Mouse (Mus musculus): ENCODE measurements around the gene Gm49380.

Gm49380 gene

DNA sequence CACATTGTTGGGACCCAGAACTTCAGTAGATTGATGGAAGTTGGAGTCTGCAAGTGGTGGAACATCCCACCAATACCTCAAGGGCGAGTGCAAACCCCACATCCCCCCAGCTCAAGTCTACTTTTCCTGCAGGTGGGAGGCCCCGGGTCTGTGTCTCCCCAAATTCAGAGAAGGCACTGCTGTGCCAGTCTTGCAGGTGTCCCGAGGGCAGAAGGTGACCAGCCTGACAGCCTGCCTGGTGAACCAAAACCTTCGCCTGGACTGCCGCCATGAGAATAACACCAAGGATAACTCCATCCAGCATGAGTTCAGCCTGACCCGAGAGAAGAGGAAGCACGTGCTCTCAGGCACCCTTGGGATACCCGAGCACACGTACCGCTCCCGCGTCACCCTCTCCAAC lies 66.9 kb downstream of the Gm49380 start:
- no peak for DNase-seq (ENCODE audit: low spot score)

DNA sequence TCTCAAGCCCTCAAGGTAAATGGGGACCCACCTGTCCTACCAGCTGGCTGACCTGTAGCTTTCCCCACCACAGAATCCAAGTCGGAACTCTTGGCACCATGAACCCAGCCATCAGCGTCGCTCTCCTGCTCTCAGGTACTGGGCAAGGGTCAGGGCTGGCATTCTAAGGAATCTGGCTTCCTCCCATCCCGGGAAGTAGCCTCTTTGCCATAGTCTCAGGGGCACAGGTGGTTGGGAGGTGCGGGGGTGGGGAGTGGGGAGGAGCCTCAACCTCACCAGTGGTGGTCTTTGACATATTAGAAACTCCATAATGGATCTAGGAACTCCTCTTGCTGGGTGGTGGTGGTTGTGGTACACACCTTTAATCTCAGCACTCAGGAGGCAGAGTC lies 67.4 kb downstream of the Gm49380 start:
- DNase-seq (ENCODE audit: low spot score): no peak

DNA sequence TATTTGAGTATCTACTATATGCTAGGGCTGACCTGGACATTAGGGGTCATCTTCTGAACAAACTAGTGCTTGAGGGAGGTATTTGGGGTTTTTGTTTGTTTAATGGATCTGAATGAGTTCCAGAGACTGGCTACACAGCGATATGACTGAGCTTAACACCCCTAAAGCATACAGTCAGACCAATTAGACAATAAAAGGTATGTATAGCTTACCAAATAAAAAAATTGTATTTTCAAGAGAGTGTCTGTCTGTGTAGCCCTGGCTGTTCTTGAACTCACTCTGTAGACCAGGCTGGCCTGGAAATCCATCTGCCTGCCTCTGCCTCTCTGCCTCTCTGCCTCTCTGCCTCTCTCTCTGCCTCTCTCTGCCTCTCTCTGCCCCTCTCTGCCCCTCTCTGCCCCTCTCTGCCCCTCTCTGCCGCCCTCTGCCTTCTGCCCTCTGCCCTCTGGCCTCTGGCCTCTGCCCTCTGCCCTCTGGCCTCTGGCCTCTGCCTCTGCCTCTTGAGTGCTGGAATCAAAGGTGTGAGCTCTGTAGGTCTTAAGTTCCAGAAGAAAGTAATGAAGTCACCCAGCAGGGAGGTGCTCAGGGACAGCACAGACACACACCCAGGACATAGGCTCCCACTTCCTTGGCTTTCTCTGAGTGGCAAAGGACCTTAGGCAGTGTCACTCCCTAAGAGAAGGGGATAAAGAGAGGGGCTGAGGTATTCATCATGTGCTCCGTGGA lies 68.0 kb downstream of the Gm49380 start:
- no peak for DNase-seq (ENCODE audit: low spot score)

DNA sequence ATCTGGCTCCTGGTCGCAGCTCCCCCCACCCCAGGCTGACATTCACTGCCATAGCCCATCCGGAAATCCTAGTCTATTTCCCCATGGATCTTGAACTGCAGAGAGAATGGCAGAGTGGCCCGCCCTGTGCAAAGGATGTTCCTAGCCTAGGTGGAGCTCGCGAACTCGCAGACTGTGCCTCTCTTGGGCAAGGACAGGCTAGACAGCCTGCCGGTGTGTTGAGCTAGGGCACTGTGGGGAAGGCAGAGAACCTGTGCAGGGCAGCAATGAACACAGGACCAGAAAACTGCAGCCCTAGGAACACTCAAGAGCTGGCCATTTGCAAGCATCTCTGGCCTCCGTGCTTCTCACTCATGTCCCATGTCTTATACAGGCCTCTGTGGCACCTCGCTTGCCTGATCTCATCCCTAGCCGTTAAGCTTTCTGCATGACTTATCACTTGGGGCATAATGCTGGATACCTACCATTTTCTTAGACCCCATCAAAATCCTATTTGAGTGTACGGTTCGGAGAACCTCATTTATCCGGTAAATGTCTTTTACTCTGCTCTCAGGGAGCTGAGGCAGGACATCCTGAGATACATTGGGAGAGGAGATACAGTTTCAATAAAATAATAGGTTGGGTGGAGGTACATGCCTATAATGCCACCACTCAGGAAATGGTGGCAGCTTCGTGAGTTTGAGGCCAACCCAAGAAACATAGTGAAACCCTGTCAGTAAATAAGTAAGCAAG lies 68.7 kb downstream of the Gm49380 start:
- DNase-seq (ENCODE audit: low spot score): no peak

DNA sequence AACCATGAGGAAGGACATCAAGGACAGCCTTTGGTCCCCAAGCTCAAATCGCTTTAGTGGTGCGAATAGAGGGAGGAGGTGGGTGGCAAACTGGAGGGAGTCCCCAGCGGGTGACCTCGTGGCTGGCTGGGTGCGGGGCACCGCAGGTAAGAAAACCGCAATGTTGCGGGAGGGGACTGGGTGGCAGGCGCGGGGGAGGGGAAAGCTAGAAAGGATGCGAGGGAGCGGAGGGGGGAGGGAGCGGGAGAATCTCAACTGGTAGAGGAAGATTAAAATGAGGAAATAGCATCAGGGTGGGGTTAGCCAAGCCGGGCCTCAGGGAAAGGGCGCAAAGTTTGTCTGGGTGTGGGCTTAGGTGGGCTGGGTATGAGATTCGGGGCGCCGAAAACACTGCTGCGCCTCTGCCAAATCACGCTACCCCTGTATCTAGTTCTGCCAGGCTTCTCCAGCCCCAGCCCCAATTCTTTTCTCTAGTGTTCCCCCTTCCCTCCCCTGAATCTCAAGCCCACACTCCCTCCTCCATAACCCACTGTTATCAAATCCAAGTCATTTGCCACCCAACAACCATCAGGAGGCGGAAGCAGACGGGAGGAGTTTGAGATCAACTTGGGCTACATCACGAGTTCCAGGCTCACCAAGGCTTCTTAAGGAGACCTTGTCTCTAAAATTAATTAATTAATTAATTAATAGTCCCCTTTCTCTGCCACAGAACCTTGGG lies 69.4 kb downstream of the Gm49380 start:
- DNase-seq (ENCODE audit: low spot score): no peak

DNA sequence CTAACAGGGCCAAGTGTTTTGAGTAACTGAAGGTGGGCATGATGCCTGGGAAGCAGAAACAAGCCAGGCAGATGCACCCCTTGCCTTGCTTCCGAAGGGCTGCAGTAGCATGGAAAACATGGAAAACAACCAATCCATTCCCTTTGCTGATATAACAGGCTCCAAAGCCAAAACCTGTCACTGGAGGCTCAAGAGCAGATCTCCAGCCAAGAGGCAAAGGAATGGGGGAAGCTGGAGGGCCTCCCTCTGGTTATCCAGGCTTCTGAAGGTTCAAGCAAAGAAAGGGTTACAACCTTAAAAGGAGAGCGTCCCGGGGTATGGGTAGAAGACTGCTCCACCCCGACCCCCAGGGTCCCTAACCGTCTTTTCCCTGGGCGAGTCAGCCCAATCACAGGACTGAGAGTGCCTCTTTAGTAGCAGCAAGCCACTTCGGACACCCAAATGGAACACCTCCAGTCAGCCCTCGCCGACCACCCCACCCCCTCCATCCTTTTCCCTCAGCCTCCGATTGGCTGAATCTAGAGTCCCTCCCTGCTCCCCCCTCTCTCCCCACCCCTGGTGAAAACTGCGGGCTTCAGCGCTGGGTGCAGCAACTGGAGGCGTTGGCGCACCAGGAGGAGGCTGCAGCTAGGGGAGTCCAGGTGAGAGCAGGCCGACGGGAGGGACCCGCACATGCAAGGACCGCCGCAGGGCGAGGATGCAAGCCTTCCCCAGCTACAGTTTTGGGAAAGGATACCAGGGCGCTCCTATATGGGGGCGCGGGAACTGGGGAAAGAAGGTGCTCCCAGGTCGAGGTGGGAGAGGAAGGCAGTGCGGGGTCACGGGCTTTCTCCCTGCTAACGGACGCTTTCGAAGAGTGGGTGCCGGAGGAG lies 70.2 kb downstream of the Gm49380 start, which contains the start of gene Thy1:
Thy1 (plus strand) TSS at position 549 of the 872 bp plus-strand sequence.
- DNase-seq (ENCODE audit: low spot score): peak; percentile 28

DNA sequence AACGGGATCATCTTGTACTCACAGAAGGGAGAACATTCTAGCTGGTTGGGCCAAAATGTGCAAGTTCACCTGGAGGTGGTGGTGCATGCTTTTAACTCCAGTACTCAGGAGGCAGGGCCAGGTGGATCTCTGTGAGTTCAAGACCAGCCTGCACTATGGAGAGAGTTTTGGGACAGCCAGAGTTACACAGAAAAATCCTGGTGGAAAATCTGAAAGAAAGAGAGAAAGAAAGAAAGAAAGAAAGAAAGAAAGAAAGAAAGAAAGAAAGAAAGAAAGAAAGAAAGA lies 71.0 kb downstream of the Gm49380 start:
- no peak for DNase-seq (ENCODE audit: low spot score)

DNA sequence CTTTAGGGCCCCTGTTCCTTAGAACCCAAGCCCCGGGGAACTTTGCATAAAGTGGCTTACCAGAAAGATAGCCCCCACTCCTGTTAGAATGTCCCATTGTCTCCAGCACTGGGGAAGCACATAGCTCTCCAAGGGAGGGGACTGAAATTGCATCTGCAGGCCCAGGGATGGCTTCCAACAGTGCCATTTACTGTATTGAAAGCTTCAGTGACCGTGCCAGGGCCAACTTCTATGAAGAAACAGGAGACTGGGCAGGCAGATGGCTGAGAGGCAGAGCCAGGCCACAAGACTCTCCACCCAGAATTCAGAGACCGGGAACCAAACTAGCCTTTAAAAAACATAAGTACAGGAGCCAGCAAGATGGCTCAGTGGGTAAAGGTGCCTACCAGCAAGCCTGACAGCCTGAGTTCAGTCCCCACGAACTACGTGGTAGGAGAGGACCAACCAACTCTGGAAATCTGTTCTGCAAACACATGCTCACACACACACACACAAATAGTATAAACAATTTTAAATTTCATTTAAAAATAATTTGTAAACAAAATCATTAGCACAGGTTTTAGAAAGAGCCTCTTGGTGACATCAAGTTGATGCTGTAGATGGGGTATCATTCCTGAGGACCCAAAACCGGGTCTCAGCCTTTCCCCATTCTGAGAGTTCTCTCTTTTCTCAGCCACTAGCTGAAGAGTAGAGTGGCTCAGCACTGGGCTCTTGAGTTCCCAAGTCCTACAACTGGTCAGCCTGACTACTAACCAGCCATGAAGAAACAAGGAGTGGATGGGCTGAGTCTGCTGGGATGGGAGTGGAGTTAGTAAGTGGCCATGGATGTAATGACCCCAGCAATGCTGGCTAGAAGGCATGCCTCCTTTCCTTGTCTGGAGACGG lies 71.5 kb downstream of the Gm49380 start:
- DNase-seq (ENCODE audit: low spot score): peak; percentile 81

DNA sequence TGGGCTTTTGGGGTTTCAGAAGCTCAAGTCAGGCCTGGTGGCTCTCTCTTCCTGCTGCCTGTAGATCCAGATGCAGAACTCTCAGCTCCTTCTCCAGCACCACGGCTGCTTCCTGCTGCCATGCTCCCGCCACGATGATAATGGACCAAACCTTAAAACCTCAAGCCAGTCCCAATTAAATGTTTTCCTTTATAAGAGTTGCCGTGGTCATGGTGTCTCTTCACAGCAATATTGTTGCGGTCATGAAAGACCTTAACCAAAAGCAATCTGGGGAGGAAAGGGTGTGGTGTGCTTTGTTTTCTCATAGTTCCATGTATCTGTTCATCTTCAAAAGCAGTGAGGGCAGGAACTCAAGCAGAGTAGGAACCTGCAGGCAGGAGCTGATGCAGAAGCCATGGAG lies 76.2 kb downstream of the Gm49380 start:
- DNase-seq (ENCODE audit: low spot score): no peak

DNA sequence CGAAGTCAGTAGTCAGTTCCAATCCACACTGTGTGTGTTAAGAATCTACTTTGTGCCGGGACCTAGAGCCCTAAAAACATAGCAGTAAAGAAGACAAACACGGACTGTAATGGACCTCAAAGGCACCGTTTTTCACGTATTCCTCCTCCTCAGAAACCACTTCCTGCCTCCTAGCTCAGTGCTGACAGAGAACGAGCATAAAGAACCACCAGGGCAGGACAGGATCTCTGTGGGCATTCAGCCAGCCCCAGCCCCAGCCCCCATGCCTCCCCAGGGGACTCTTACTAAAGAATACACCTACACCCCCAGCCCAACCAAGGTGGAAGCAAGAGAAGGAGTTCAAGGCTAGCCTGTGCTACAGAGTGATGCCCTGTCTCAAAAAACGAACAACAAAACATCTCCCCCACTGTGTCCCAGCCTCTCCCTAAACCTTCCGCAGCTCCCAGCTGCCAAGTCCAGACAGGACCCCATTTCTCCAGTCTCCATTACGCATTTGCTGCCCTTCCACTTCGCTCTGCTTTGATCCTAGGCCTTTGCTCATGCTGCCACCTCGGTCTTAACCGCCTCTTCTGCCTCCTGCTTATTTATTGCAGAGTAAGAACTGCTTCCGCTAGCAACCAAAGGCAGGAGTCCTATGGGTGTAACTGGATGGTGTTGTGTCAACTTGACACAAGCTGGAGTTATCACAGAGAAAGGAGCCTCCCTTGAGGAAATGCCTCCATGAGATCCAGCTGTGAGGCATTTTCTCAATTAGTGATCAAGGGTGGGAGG lies 79.2 kb downstream of the Gm49380 start:
- DNase-seq (ENCODE audit: low spot score): no peak

DNA sequence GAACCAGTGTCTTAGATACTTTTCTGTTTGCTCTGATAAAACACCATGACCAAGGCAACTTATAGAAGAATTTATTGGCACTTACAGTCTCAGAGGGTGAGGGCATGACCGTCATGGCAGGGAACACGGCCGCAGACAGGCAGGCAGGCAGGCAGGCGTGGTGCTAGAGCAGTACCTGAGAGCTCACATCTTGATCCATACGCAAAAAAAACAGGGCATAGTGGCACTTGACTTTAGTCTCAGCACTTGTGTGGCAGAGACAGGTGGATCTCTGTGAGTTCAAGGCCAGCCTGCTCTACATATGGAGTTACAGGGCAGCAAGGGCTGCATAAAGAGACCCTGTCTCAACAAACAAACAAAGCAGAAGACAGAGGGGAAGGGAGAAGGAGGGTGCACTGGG lies 80.0 kb downstream of the Gm49380 start:
- no peak for DNase-seq (ENCODE audit: low spot score)

DNA sequence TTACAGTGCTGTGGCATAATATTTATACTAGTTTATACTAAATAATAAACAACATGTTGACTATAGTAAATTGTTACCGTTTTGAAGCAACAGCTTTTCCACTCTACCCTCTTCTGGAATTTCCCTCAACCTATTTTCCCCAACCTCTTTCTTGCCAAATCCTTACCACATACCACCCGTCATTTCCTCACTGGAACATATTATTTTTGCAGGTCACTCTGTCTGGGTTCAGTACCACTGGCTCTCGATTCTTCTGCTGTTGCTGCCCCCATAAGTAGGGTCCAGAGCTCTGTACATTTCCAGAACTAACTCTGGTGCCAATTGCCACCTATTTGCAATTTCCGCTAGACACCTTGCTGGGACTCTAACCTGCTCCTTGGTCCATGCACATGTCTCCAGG lies 81.4 kb downstream of the Gm49380 start:
- DNase-seq (ENCODE audit: low spot score): no peak

DNA sequence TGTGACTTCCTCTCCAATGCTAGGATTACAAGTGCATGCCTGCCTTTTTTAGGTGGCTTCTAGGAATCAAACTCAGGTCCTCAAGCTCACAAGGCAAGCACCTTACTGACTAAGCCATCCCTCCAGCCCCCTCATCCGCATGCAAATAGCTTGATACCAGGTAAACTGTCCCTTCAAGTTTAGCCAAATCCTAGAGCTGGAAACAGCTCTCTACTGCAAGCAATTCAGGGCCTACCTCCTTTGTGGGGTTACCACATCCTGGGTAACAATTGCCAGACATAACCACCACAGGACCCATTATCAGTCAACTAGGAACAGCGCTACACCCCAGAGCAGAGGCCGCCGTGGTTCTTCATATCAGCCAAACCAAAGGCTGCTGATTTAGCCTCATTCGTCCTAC lies 82.2 kb downstream of the Gm49380 start:
- no peak for DNase-seq (ENCODE audit: low spot score)

DNA sequence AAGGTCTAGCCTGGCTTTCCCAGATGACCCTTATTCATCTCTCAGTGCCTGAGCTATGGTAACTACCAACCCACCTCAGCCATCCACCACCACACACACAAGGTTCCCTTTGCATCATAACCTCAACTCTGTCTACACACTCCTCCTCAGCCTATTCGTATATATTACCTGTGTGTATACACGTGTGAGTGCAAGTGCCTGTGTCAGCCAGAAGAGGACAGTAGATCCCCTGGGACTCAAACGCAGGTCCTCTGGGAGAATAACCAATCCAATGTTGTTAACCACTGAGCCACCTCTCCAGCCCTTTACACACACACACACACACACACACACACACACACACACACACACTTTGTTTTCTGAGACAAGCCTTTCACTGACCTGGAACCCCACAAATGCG lies 82.7 kb downstream of the Gm49380 start:
- DNase-seq (ENCODE audit: low spot score): no peak

DNA sequence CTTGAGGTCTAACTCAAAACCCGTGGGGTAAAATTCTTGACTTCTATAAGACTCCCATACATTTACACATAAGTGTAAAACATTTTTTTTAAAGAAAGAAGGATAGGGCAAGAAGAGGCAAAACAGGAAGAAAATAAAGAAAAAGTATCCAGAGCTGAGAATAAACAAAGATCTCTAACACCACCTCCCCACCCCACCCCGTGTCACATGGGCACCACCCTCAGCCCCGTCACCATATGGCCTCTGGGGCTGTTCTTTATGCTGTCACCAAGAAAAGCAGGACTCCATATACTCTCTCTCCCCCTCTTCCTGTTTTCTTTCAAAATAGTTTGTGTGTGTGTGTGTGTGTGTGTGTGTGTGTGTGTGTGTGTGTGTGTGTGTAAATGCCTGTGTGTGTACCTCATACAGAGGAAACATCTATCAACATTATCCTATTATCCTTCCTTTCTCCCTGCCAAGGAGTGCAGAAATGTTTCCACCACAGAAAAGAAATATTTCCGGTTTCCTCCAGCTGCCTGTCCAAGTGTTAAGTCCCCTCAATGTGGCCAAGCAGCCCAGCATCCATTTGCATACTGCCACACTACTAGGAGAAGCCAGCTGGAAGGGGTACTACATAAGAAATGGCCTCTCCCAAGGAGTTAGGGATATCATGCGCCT lies 83.6 kb downstream of the Gm49380 start:
- DNase-seq (ENCODE audit: low spot score): no peak

DNA sequence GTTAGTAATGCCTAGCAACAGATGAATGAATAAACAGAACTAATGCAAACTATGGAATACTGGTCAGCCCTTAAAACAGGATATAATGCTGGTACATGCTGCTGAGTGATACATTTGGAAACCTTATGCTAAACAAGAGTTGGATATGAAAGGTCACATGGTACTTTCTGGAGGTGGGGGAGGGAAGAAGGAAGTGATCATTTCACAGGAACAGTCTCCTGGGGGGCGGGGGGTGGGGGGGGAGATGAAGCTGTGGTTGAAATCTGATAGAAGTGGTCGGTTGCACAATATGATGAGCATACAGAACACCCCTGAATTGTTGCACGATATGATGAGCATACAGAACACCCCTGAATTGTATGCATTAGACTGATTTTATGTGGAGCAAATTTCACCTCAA lies 89.2 kb downstream of the Gm49380 start:
- DNase-seq (ENCODE audit: low spot score): no peak

DNA sequence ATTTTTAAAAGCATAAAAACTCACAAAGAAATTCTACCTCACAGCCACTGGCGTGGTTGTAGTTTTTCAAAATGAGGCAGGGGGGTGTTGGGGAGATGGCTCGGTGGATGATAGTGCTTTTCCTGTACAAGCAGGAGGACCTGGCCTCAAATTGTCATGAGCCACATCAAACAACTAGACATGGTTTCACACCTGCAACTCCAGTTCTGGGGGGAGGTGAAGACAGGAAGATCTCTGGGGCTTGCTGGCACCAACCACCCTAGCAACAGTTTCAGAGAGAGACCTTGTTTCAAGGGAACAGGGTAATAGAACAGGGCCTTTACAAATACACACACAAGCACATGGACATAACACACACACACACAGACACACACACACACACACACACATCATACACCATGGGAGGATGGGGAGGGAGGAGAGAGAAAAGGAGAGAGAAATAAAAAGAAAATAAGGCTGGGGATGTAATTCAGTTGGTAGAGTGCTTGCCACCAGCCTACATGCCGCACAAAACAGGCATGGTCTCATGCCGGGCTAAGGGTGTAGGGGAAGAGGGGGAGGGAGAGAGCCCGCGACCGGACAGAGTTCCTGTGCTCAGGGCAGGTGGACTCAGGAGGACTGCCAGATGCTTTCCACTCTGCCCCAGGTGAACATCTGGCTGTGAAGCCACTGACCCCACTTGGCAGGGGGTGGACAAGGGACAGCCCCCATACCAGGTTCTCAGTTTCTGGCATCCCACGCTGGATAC lies 91.0 kb downstream of the Gm49380 start:
- no peak for DNase-seq (ENCODE audit: low spot score)

DNA sequence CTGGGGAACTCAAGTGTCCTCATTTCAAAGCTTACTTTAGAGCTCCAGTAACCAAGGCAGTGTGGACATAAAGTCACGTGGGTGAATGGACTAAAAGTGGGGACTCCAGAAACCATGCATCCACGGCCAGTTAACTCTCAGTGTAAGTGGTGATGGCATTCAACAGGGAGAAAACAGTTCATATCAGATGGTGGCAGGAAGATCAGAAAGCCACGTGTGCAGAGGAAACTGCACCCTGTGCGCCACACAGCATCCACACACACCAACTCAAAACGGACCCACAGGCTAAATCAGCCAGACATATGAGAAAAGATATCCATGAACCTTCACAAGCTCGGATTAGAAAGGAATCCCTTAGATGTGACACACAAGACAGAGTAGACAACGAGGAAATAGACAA lies 93.3 kb downstream of the Gm49380 start:
- DNase-seq (ENCODE audit: low spot score): no peak

DNA sequence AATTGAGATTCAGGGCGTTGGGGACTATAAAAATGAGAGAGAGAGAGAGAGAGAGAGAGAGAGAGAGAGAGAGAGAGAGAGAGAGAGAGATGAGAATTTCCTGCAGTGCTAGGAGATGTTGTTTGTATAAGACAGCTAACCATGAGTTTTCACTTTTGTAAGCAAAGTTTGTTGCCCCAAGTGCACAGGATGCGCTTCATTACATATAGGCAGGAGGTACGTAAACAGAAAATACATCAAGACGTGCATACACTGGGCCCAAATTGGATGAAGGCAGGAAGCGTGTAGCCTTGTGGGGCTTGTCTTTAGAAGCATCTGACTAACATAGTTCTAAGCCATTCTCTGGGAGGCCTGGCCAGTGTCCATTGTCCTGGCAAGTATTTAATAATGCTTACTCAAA lies 95.5 kb downstream of the Gm49380 start:
- DNase-seq (ENCODE audit: low spot score): no peak
